Mouse (Mus musculus): ENCODE measurements at regions not wholly inside any gene's neighbourhood (a gene's known extent, or its start where the extent isn't known, plus 50 kb on each side); places are given as distances from the start of the nearest gene placed in this dataset.

- H3K9me3 ChIP-seq (ENCODE audit: control insufficient read depth, insufficient read depth, low read depth, low read length), result no peaks in the 10 kb centered on the region
- no peak overlapping the region for H3K27ac ChIP-seq (ENCODE audit: insufficient read depth, low read depth, low read length, poor library complexity, severe bottlenecking)
- in situ Hi-C loops (cut with MboI; ENCODE audit: low sequenced_read_pairs in 2 of 2, unreplicated experiment in 2 of 2), result no loop called here
- TF ChIP-seq ZC3H11A (IDR thresholded peaks at IDR 0.05; ENCODE audit: borderline replicate concordance, low read depth, low read length) (no peak), CHD2 (IDR thresholded peaks at IDR 0.05; ENCODE audit: low read depth, low read length) (no peak), HCFC1 (IDR thresholded peaks at IDR 0.05; ENCODE audit: borderline replicate concordance, insufficient read depth, low read length) (no peak), ZNF384 (IDR thresholded peaks at IDR 0.05; ENCODE audit: low read depth, low read length) (no peak), MAFK (IDR thresholded peaks at IDR 0.05; ENCODE audit: insufficient read depth, low read depth, low read length) (no peak)
- no peak overlapping the region for H3K9ac ChIP-seq (ENCODE audit: insufficient read depth, low read depth, low read length, poor library complexity, severe bottlenecking)
- H3K36me3 ChIP-seq (ENCODE audit: control insufficient read depth, insufficient read depth, low read length, poor library complexity, severe bottlenecking), result no peaks in the 10 kb centered on the region
- no peak for DNase-seq (ENCODE audit: low read depth, low spot score)
- no peak overlapping the region for H3K4me3 ChIP-seq (ENCODE audit: insufficient read depth in 1 of 2, low read depth in 1 of 2, low read length in 2 of 2, poor library complexity in 1 of 2, severe bottlenecking in 1 of 2)
- H3K4me1 ChIP-seq (ENCODE audit: control insufficient read depth in 2 of 2, insufficient read depth in 2 of 2, low read length in 2 of 2, poor library complexity in 1 of 2), result no peaks in the 10 kb centered on the region
Measured at GRCm38 (mm10) chr2:148161966-148162365, 115.2 kb upstream of the Foxa2 start.

- Histone ChIP-seq H3K36me3 (ENCODE audit: control insufficient read depth, insufficient read depth, low read length, poor library complexity, severe bottlenecking) (no peaks in the 10 kb centered on the region), H3K9ac (ENCODE audit: insufficient read depth, low read depth, low read length, poor library complexity, severe bottlenecking) (no peak overlapping the region), H3K4me3 (ENCODE audit: insufficient read depth in 1 of 2, low read depth in 1 of 2, low read length in 2 of 2, poor library complexity in 1 of 2, severe bottlenecking in 1 of 2) (no peak overlapping the region), H3K27ac (ENCODE audit: insufficient read depth, low read depth, low read length, poor library complexity, severe bottlenecking) (no peak overlapping the region), H3K9me3 (ENCODE audit: control insufficient read depth, insufficient read depth, low read depth, low read length) (no peaks in the 10 kb centered on the region), H3K4me1 (ENCODE audit: control insufficient read depth in 2 of 2, insufficient read depth in 2 of 2, low read length in 2 of 2, poor library complexity in 1 of 2) (no peaks in the 10 kb centered on the region)
- TF ChIP-seq ZC3H11A (IDR thresholded peaks at IDR 0.05; ENCODE audit: borderline replicate concordance, low read depth, low read length) (no peak), CHD2 (IDR thresholded peaks at IDR 0.05; ENCODE audit: low read depth, low read length) (no peak), ZNF384 (IDR thresholded peaks at IDR 0.05; ENCODE audit: low read depth, low read length) (no peak), MAFK (IDR thresholded peaks at IDR 0.05; ENCODE audit: insufficient read depth, low read depth, low read length) (no peak), HCFC1 (IDR thresholded peaks at IDR 0.05; ENCODE audit: borderline replicate concordance, insufficient read depth, low read length) (no peak)
- in situ Hi-C loops (cut with MboI; ENCODE audit: low sequenced_read_pairs in 2 of 2, unreplicated experiment in 2 of 2), result no loop called here
- DNase-seq (ENCODE audit: low read depth, low spot score), result no peak
Measured at GRCm38 (mm10) chr2:148162562-148162961, 115.8 kb upstream of the Foxa2 start.

- in situ Hi-C loops (cut with MboI; ENCODE audit: low sequenced_read_pairs in 2 of 2, unreplicated experiment in 2 of 2), result no loop called here
- no peaks in the 10 kb centered on the region for H3K36me3 ChIP-seq (ENCODE audit: control insufficient read depth, insufficient read depth, low read length, poor library complexity, severe bottlenecking)
- TF ChIP-seq ZNF384 (IDR thresholded peaks at IDR 0.05; ENCODE audit: low read depth, low read length) (no peak), ZC3H11A (IDR thresholded peaks at IDR 0.05; ENCODE audit: borderline replicate concordance, low read depth, low read length) (no peak), MAFK (IDR thresholded peaks at IDR 0.05; ENCODE audit: insufficient read depth, low read depth, low read length) (no peak), HCFC1 (IDR thresholded peaks at IDR 0.05; ENCODE audit: borderline replicate concordance, insufficient read depth, low read length) (no peak)
- DNase-seq (ENCODE audit: low read depth, low spot score), result no peak
- no peak overlapping the region for H3K9ac ChIP-seq (ENCODE audit: insufficient read depth, low read depth, low read length, poor library complexity, severe bottlenecking)
- no peaks in the 10 kb centered on the region for H3K4me1 ChIP-seq (ENCODE audit: control insufficient read depth in 2 of 2, insufficient read depth in 2 of 2, low read length in 2 of 2, poor library complexity in 1 of 2)
- no peaks in the 10 kb centered on the region for H3K9me3 ChIP-seq (ENCODE audit: control insufficient read depth, insufficient read depth, low read depth, low read length)
- no peak overlapping the region for H3K27ac ChIP-seq (ENCODE audit: insufficient read depth, low read depth, low read length, poor library complexity, severe bottlenecking)
- H3K4me3 ChIP-seq (ENCODE audit: insufficient read depth in 1 of 2, low read depth in 1 of 2, low read length in 2 of 2, poor library complexity in 1 of 2, severe bottlenecking in 1 of 2), result no peak overlapping the region
Measured at GRCm38 (mm10) chr2:148171113-148171512, 124.3 kb upstream of the Foxa2 start.

DNA sequence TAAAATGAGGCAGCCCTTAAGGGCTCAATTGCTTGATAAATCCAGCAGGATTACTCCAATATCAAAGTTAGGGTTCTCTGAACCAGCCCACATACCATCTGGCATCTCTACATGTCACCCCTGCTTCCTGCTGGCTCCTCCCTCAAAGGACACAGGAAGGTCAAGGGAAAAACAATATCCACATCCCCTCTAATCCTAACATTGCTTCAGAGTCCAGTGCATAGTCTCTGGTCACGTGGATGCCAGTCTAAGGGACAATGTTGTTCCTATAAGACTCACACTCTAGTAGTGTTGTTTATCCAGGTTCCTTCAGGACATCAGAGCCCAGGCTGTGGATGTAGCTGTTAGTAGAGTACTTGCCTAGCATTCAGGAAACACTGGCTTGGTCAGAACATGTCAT is 124.9 kb upstream of the Foxa2 start:
- no peak for DNase-seq (ENCODE audit: low read depth, low spot score)
- H3K27ac ChIP-seq (ENCODE audit: insufficient read depth, low read depth, low read length, poor library complexity, severe bottlenecking), result no peak overlapping the region

More for the DNA sequence above, 124.9 kb upstream of the Foxa2 start:
- H3K9ac ChIP-seq (ENCODE audit: insufficient read depth, low read depth, low read length, poor library complexity, severe bottlenecking), result no peak overlapping the region
- no peaks in the 10 kb centered on the region for H3K4me1 ChIP-seq (ENCODE audit: control insufficient read depth in 2 of 2, insufficient read depth in 2 of 2, low read length in 2 of 2, poor library complexity in 1 of 2)
- H3K36me3 ChIP-seq (ENCODE audit: control insufficient read depth, insufficient read depth, low read length, poor library complexity, severe bottlenecking), result no peaks in the 10 kb centered on the region
- TF ChIP-seq ZNF384 (IDR thresholded peaks at IDR 0.05; ENCODE audit: low read depth, low read length), result no peak
- TF ChIP-seq MAFK (IDR thresholded peaks at IDR 0.05; ENCODE audit: insufficient read depth, low read depth, low read length), result no peak
- no peak for TF ChIP-seq ZC3H11A (IDR thresholded peaks at IDR 0.05; ENCODE audit: borderline replicate concordance, low read depth, low read length)
- TF ChIP-seq HCFC1 (IDR thresholded peaks at IDR 0.05; ENCODE audit: borderline replicate concordance, insufficient read depth, low read length), result no peak
- no peak overlapping the region for H3K4me3 ChIP-seq (ENCODE audit: insufficient read depth in 1 of 2, low read depth in 1 of 2, low read length in 2 of 2, poor library complexity in 1 of 2, severe bottlenecking in 1 of 2)
- H3K9me3 ChIP-seq (ENCODE audit: control insufficient read depth, insufficient read depth, low read depth, low read length), result no peaks in the 10 kb centered on the region
- in situ Hi-C loops (cut with MboI; ENCODE audit: low sequenced_read_pairs in 2 of 2, unreplicated experiment in 2 of 2), result no loop called here
